Mouse (Mus musculus) myocyte (in vitro differentiated cells): ENCODE results near the gene Stk35. TPM values are rescaled to one million over a fixed set of nuclear protein-coding genes. Genes with fewer than 3 reads are reported as not detected.

Source experiments
- H3K27me3 ChIP-seq: one replicate; pipeline ENCODE4 v1.6.1; 2011; ENCODE audit not compliant: control insufficient read depth, insufficient read depth, insufficient read length
- H3K36me3 ChIP-seq: one replicate; pipeline ENCODE4 v1.6.1; 2011; ENCODE audit not compliant: control insufficient read depth, insufficient read depth
- H3K4me2 ChIP-seq: one replicate; pipeline ENCODE4 v1.6.1; 2011; ENCODE audit warnings: low read depth, control low read depth
- H3K4me3 ChIP-seq: one replicate; pipeline ENCODE4 v1.5.1; 2011; ENCODE audit warnings: mild to moderate bottlenecking, control low read depth, moderate library complexity
- H3K79me2 ChIP-seq: one replicate; pipeline ENCODE4 v1.6.1; 2011; ENCODE audit not compliant: control insufficient read depth, insufficient read depth
- H3ac ChIP-seq: one replicate; pipeline ENCODE4 v1.6.1; 2011; ENCODE audit not compliant: control insufficient read depth, insufficient read length
- CEBPB ChIP-seq: IDR thresholded peaks from 2 replicates; pipeline ENCODE4 v1.6.1; 2011; ENCODE audit warnings: mild to moderate bottlenecking, moderate library complexity; ENCODE audit not compliant: poor library complexity, insufficient read depth, severe bottlenecking
- E2F4 ChIP-seq: IDR thresholded peaks from one replicate; pipeline ENCODE4 v1.6.1; 2011; ENCODE audit warnings: mild to moderate bottlenecking, control low read depth, moderate library complexity; ENCODE audit not compliant: insufficient read depth
- MAX ChIP-seq: IDR thresholded peaks from one replicate; pipeline ENCODE4 v1.6.1; 2011; ENCODE audit warnings: low read depth, mild to moderate bottlenecking, control low read depth
- MYOD1 ChIP-seq, 3 experiments: IDR thresholded peaks; one replicate each; pipeline ENCODE4 v1.6.1; 2011; ENCODE audit warnings: control low read depth in 2 of 3, low read depth in 2 of 3, mild to moderate bottlenecking in 2 of 3, moderate library complexity in 1 of 3; ENCODE audit not compliant: insufficient read length in 2 of 3, control insufficient read depth in 1 of 3
- MYOG ChIP-seq, 3 experiments: IDR thresholded peaks; one replicate each; pipeline ENCODE4 v1.6.1; 2011; ENCODE audit warnings: control low read depth in 2 of 3, low read depth in 2 of 3, mild to moderate bottlenecking in 2 of 3; ENCODE audit not compliant: insufficient read length in 2 of 3, control insufficient read depth in 1 of 3, insufficient read depth in 1 of 3
- POLR2A ChIP-seq: IDR thresholded peaks from one replicate; pipeline ENCODE4 v1.6.1; 2011; ENCODE audit warnings: low read depth, mild to moderate bottlenecking, control low read depth, moderate library complexity; ENCODE audit not compliant: insufficient read length
- POLR2AphosphoS2 ChIP-seq: IDR thresholded peaks from one replicate; pipeline ENCODE4 v1.6.1; 2011; ENCODE audit warnings: low read depth, control low read depth; ENCODE audit not compliant: insufficient read length
- REST ChIP-seq: IDR thresholded peaks from one replicate; pipeline ENCODE4 v1.6.1; 2011; ENCODE audit warnings: mild to moderate bottlenecking, control low read depth, moderate library complexity; ENCODE audit not compliant: insufficient read depth, insufficient read length
- SRF ChIP-seq: IDR thresholded peaks from one replicate; pipeline ENCODE4 v1.6.1; 2011; ENCODE audit warnings: low read depth; ENCODE audit not compliant: control insufficient read depth, insufficient read length
- TCF12 ChIP-seq: IDR thresholded peaks from one replicate; pipeline ENCODE4 v1.6.1; 2011; ENCODE audit warnings: mild to moderate bottlenecking, control low read depth; ENCODE audit not compliant: poor library complexity, insufficient read depth, severe bottlenecking
- TCF3 ChIP-seq: IDR thresholded peaks from one replicate; pipeline ENCODE4 v1.6.1; 2011; ENCODE audit warnings: low read depth, control low read depth; ENCODE audit not compliant: insufficient read length
- USF1 ChIP-seq: IDR thresholded peaks from one replicate; pipeline ENCODE4 v1.6.1; 2011; ENCODE audit warnings: low read depth, mild to moderate bottlenecking, control low read depth, moderate library complexity
- polyA plus RNA-seq: library from polyadenylated mRNA; unstranded; fragments of >200 nt; fragmentation: generic; extraction: Trizol; gene quantifications from one replicate; pipeline ENCODE4 v1.2.1, GENCODE M21; 2012; ENCODE audit warnings: missing spikeins

Gene Stk35
- polyA plus RNA-seq, 1 experiment, result 6.0 TPM

GRCm38 (mm10) chr2:129869151-129869550 is 68.8 kb downstream of the Stk35 start:
- Histone ChIP-seq H3ac (no peak overlapping the region), H3K4me3 (no peak overlapping the region), H3K27me3 (no peaks in the 10 kb centered on the region), H3K36me3 (no peaks in the 10 kb centered on the region), H3K4me2 (no peak overlapping the region), H3K79me2 (no peaks in the 10 kb centered on the region)
- TF ChIP-seq TCF12 (no peak), MYOD1 (IDR thresholded peaks at IDR 0.05; ENCODE audit: control insufficient read depth in 1 of 3, insufficient read length in 2 of 3, low read depth in 2 of 3) (no peak), MYOG (IDR thresholded peaks at IDR 0.05; ENCODE audit: control insufficient read depth in 1 of 3, insufficient read depth in 1 of 3, insufficient read length in 2 of 3, low read depth in 2 of 3) (no peak), POLR2AphosphoS2 (no peak), TCF3 (no peak), REST (no peak), USF1 (no peak), SRF (no peak), E2F4 (no peak), POLR2A (no peak), CEBPB (no peak), MAX (no peak)

DNA sequence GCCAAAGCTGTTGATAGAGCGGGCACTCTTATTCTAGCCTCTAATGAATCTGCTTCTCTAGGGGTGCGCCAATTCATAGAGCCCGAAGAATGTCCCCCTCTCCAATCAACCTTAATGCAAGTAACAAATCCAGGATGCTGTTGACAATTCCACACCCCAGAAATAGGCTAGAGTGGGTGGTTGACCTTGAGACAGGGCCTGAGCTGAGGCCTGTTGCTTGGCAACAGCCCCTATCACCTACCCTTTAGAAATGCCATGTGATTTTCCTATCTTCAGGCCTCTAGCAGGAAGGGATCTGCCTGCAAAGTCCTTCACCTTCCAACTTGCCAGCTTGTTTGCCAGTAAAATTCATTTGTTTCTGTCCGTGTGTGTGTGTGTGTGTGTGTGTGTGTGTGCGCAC is 70.9 kb downstream of the Stk35 start:
- Histone ChIP-seq H3K79me2 (no peaks in the 10 kb centered on the region), H3K36me3 (no peaks in the 10 kb centered on the region), H3K4me3 (no peak overlapping the region), H3K4me2 (no peak overlapping the region), H3ac (no peak overlapping the region), H3K27me3 (no peaks in the 10 kb centered on the region)
- no peak for TF ChIP-seq TCF3
- TF ChIP-seq POLR2AphosphoS2, result no peak
- TF ChIP-seq MYOG (IDR thresholded peaks at IDR 0.05; ENCODE audit: control insufficient read depth in 1 of 3, insufficient read depth in 1 of 3, insufficient read length in 2 of 3, low read depth in 2 of 3), result no peak

DNA sequence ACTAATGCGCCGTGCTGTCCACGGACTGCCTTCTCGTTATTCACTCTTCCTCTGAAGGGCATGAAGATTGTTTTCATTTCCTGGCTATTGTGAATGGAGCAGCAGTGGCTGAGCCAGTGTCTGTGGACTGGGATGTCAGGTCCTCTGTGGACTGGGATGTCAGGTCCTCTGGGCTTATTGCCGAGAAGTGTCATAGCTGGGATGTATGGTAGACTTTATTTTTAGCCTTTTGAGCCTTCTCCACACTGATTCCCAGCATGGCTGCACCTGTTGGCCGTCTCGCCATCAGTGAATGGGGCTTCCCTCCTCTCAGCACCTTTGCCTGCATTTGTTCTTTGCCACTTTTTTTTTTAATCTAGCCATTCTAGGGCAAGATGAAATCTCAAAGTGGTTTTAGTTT is 71.8 kb downstream of the Stk35 start:
- no peaks in the 10 kb centered on the region for H3K27me3 ChIP-seq
- H3K4me2 ChIP-seq, result no peak overlapping the region
- H3K4me3 ChIP-seq, result no peak overlapping the region
- no peaks in the 10 kb centered on the region for H3K36me3 ChIP-seq
- TF ChIP-seq TCF3 (no peak), USF1 (no peak), MAX (no peak), POLR2A (no peak), REST (no peak), MYOG (IDR thresholded peaks at IDR 0.05; ENCODE audit: control insufficient read depth in 1 of 3, insufficient read depth in 1 of 3, insufficient read length in 2 of 3, low read depth in 2 of 3) (no peak), E2F4 (no peak), POLR2AphosphoS2 (no peak), CEBPB (no peak), TCF12 (no peak), SRF (no peak), MYOD1 (IDR thresholded peaks at IDR 0.05; ENCODE audit: control insufficient read depth in 1 of 3, insufficient read length in 2 of 3, low read depth in 2 of 3) (no peak)
- no peaks in the 10 kb centered on the region for H3K79me2 ChIP-seq
- no peak overlapping the region for H3ac ChIP-seq

- no peak overlapping the region for H3K4me3 ChIP-seq
- TF ChIP-seq MAX (no peak), POLR2A (no peak), TCF12 (no peak), MYOG (IDR thresholded peaks at IDR 0.05; ENCODE audit: control insufficient read depth in 1 of 3, insufficient read depth in 1 of 3, insufficient read length in 2 of 3, low read depth in 2 of 3) (no peak), CEBPB (no peak), POLR2AphosphoS2 (no peak), MYOD1 (IDR thresholded peaks at IDR 0.05; ENCODE audit: control insufficient read depth in 1 of 3, insufficient read length in 2 of 3, low read depth in 2 of 3) (no peak), REST (no peak), E2F4 (no peak), SRF (no peak), USF1 (no peak), TCF3 (no peak)
- H3K79me2 ChIP-seq, result no peaks in the 10 kb centered on the region
- no peaks in the 10 kb centered on the region for H3K36me3 ChIP-seq
- no peak overlapping the region for H3K4me2 ChIP-seq
- no peaks in the 10 kb centered on the region for H3K27me3 ChIP-seq
- H3ac ChIP-seq, result no peak overlapping the region
Observed at GRCm38 (mm10) chr2:129873489-129873888, 73.2 kb downstream of the Stk35 start.

DNA sequence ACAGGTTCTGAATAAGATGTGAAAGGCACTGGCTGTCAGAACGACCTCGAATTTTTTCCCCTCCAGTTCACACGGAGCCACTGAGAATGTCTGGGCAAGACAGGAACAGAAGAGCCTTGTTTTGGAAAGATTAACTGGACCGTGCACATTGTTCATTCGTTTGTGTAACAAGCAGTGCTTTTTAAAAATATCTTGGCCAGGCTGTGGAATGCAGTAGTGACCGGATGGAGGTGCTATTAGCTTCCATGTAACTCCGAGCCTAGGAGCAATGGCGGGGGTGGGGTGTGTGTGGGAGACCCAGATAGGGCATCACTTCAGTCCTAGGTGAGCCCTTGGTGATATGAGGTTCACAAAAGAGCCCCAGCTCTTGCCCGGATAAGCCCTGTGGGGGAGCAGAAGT is 73.8 kb downstream of the Stk35 start:
- Histone ChIP-seq H3K36me3 (no peaks in the 10 kb centered on the region), H3ac (no peak overlapping the region), H3K79me2 (no peaks in the 10 kb centered on the region), H3K27me3 (no peaks in the 10 kb centered on the region), H3K4me3 (no peak overlapping the region), H3K4me2 (no peak overlapping the region)
- TF ChIP-seq POLR2A (no peak), TCF12 (no peak)
